Mouse (Mus musculus) right cerebral cortex, postnatal 14 days (tissue): ENCODE measurements around the gene Siva1.

Source experiments
- DNase-seq: peaks from one replicate; pipeline ENCODE4 v3.0.0; 2022

The Siva1 gene

GRCm38 (mm10) chr12:112625700-112626099 lies 18.8 kb upstream of the Siva1 start:
- no peak for DNase-seq

GRCm38 (mm10) chr12:112626455-112626854 lies 18.0 kb upstream of the Siva1 start:
- DNase-seq = no peak

- no peak for DNase-seq
Observed at GRCm38 (mm10) chr12:112627097-112627881, 17.2 kb upstream of the Siva1 start.

- no peak for DNase-seq
Observed at GRCm38 (mm10) chr12:112628197-112628596, 16.3 kb upstream of the Siva1 start.

GRCm38 (mm10) chr12:112628928-112629721 lies 15.4 kb upstream of the Siva1 start:
- peak; percentile 38 for DNase-seq

GRCm38 (mm10) chr12:112630029-112630428 lies 14.4 kb upstream of the Siva1 start:
- DNase-seq = no peak

GRCm38 (mm10) chr12:112630796-112631195 lies 13.7 kb upstream of the Siva1 start:
- no peak for DNase-seq

- no peak for DNase-seq
Observed at GRCm38 (mm10) chr12:112631472-112631871, 13.0 kb upstream of the Siva1 start.

- no peak for DNase-seq
Observed at GRCm38 (mm10) chr12:112632084-112632777, 12.2 kb upstream of the Siva1 start.

GRCm38 (mm10) chr12:112632907-112633306 lies 11.6 kb upstream of the Siva1 start:
- no peak for DNase-seq

GRCm38 (mm10) chr12:112633686-112634085 lies 10.8 kb upstream of the Siva1 start:
- DNase-seq = no peak

- no peak for DNase-seq
Observed at GRCm38 (mm10) chr12:112639526-112639925, 5.0 kb upstream of the Siva1 start.

- no peak for DNase-seq
Observed at GRCm38 (mm10) chr12:112643126-112643525, 1.4 kb upstream of the Siva1 start.

GRCm38 (mm10) chr12:112644855-112645506 lies 502 bp downstream of the Siva1 start:
- DNase-seq = peak; percentile 68

- DNase-seq = no peak
Observed at GRCm38 (mm10) chr12:112646139-112646538, 1.7 kb downstream of the Siva1 start.

- DNase-seq = no peak
Observed at GRCm38 (mm10) chr12:112648081-112648480, 3.6 kb downstream of the Siva1 start.

GRCm38 (mm10) chr12:112651778-112652439 lies 7.4 kb downstream of the Siva1 start:
- no peak for DNase-seq

GRCm38 (mm10) chr12:112653157-112653824 lies 8.8 kb downstream of the Siva1 start:
- DNase-seq = peak; percentile 91

GRCm38 (mm10) chr12:112654076-112654475 lies 9.6 kb downstream of the Siva1 start:
- DNase-seq = no peak

- DNase-seq = no peak
Observed at GRCm38 (mm10) chr12:112658619-112659018, 14.1 kb downstream of the Siva1 start.

GRCm38 (mm10) chr12:112659109-112659508 lies 14.6 kb downstream of the Siva1 start:
- DNase-seq = peak; percentile 80
